In genomic region chr9:116140422-116140821, GRCm38 (mm10) we compare ENCODE assay signal across 33 mouse cellular contexts. TPM values are rescaled to one million over a fixed set of nuclear protein-coding genes. Genes with fewer than 3 reads are reported as not detected.
DNase-seq lines count a peak whose midpoint lies in the region; ATAC-seq and TF ChIP-seq lines count a peak whose summit lies in the region.
"Had no signal": no experiment of that assay in that cellular context is flagged by ENCODE, and none has a peak within 500 bp of the region (broad histone marks: within the 10 kb centered on the region; RNA-seq: fewer than 3 reads in every experiment).

No protein-coding gene starts in this region.

- H3K9me3 ChIP-seq in hindbrain, embryonic 13.5 days, result no peaks in the 10 kb centered on the region
- no peaks in the 10 kb centered on the region for H3K9me3 ChIP-seq in hindbrain, embryonic 14.5 days (ENCODE audit: control insufficient read depth, low read length)
- H3K9me3 ChIP-seq: embryonic facial prominence, embryonic 15.5 days; forebrain, embryonic 12.5 days; heart, embryonic 12.5 days; hindbrain, embryonic 12.5 days; liver, embryonic 13.5 days; megakaryocyte, embryonic 14.5 days; midbrain, embryonic 12.5 days; neural tube, embryonic 12.5 days had no signal

- no peak overlapping the region for H3K9ac ChIP-seq in hindbrain, embryonic 13.5 days
- no peak overlapping the region for H3K9ac ChIP-seq in hindbrain, embryonic 14.5 days
- H3K9ac ChIP-seq: embryonic facial prominence, embryonic 15.5 days; forebrain, embryonic 12.5 days; forebrain, postnatal 0 days; heart, embryonic 12.5 days; hindbrain, embryonic 12.5 days; liver, embryonic 13.5 days; midbrain, embryonic 12.5 days; neural tube, embryonic 12.5 days had no signal

- no peaks in the 10 kb centered on the region for H3K27me3 ChIP-seq in hindbrain, embryonic 13.5 days
- H3K27me3 ChIP-seq in hindbrain, embryonic 14.5 days (ENCODE audit: control insufficient read depth, insufficient read depth, low read length), result no peaks in the 10 kb centered on the region
- no peaks in the 10 kb centered on the region for H3K27me3 ChIP-seq in spleen, adult 2 months (ENCODE audit: control insufficient read depth, insufficient read depth, low read length)
- H3K27me3 ChIP-seq: embryonic facial prominence, embryonic 15.5 days; forebrain, embryonic 12.5 days; heart, embryonic 12.5 days; hindbrain, embryonic 12.5 days; liver, embryonic 13.5 days; midbrain, embryonic 12.5 days; neural tube, embryonic 12.5 days had no signal

- H3K4me3 ChIP-seq in gastrocnemius, adult 2 months, result no peak overlapping the region
- H3K4me3 ChIP-seq in hindbrain, embryonic 13.5 days, result no peak overlapping the region
- no peak overlapping the region for H3K4me3 ChIP-seq in hindbrain, embryonic 14.5 days (replicated peaks; ENCODE audit: low read length)
- no peak overlapping the region for H3K4me3 ChIP-seq in spleen, adult 2 months (ENCODE audit: extremely low read depth, insufficient read depth, insufficient read length)
- H3K4me3 ChIP-seq: embryonic facial prominence, embryonic 15.5 days; forebrain, embryonic 12.5 days; heart, embryonic 12.5 days; hindbrain, embryonic 12.5 days; liver, embryonic 13.5 days; megakaryocyte, embryonic 14.5 days; midbrain, embryonic 12.5 days; myocyte; neural tube, embryonic 12.5 days had no signal

- intact Hi-C loops in gastrocnemius, adult 2 months (cut with DNase I), result no loop called here

- 92% methylated on average over 6 of the region's 6 CpGs for WGBS in hindbrain, embryonic 13.5 days
- WGBS in hindbrain, embryonic 14.5 days, result 94% methylated on average over 6 of the region's 6 CpGs
- 95% methylated on average over 6 of the region's 6 CpGs for WGBS in spleen, adult 2 months

- peaks cover 31% of the 10 kb centered on the region for H3K4me1 ChIP-seq in hindbrain, embryonic 13.5 days (replicated peaks)
- peaks cover 14% of the 10 kb centered on the region for H3K4me1 ChIP-seq in hindbrain, embryonic 14.5 days (replicated peaks; ENCODE audit: control insufficient read depth, insufficient read depth, low read length)
- peaks cover 73% of the 10 kb centered on the region for H3K4me1 ChIP-seq in spleen, adult 2 months (ENCODE audit: control insufficient read depth, insufficient read depth, insufficient read length)

- peak overlapping the region; percentile 74 for H3K27ac ChIP-seq in gastrocnemius, adult 2 months
- H3K27ac ChIP-seq in hindbrain, embryonic 13.5 days, result peak overlapping the region; percentile 23; the same call in 1 of the 2 replicates
- H3K27ac ChIP-seq in hindbrain, embryonic 14.5 days, result no peak overlapping the region
- peak overlapping the region; percentile 18 for H3K27ac ChIP-seq in spleen, adult 2 months (ENCODE audit: insufficient read depth, low read length)
- H3K27ac ChIP-seq: embryonic facial prominence, embryonic 15.5 days; forebrain, embryonic 12.5 days; hindbrain, embryonic 12.5 days; liver, embryonic 13.5 days; midbrain, embryonic 12.5 days; neural tube, embryonic 12.5 days had no signal

- DNase-seq in gastrocnemius, adult 2 months, result no peak
- DNase-seq in gastrocnemius, postnatal 4 days (ENCODE audit: low spot score in 2 of 2), result no peak
- DNase-seq in hindbrain, embryonic 14.5 days (ENCODE audit: low spot score), result no peak
- DNase-seq in spleen, adult 2 months (ENCODE audit: low read depth in 1 of 2, low spot score in 2 of 2), result no peak
- no peak for DNase-seq in spleen, postnatal 4 days (ENCODE audit: low spot score in 2 of 2)
- no peak for DNase-seq in kidney, postnatal 10 days
- no peak for DNase-seq in c-Kit-positive CD71-positive TER-119-positive erythroid progenitor cells, embryonic 14.5 days (ENCODE audit: low spot score)
- DNase-seq: adrenal gland, adult 8-10 months; cerebellum, adult 11 months; cerebellum, adult 9-11 months; forebrain, postnatal 0 days; gastrocnemius, postnatal 10 days; heart, postnatal 14 days; kidney, adult 11 months; kidney, postnatal 36 days; liver, embryonic 13.5 days; lung, adult 18-20 months; lung, postnatal 36 days; right cerebral cortex, adult 18-20 months; spleen, adult 18-20 months; thymus, adult 2 months; thymus, postnatal 36 days had no signal

- no peak overlapping the region for H3K4me2 ChIP-seq in hindbrain, embryonic 13.5 days
- H3K4me2 ChIP-seq in hindbrain, embryonic 14.5 days (replicated peaks), result no peak overlapping the region
- H3K4me2 ChIP-seq: embryonic facial prominence, embryonic 15.5 days; forebrain, embryonic 12.5 days; heart, embryonic 12.5 days; hindbrain, embryonic 12.5 days; liver, embryonic 13.5 days; midbrain, embryonic 12.5 days; neural tube, embryonic 12.5 days had no signal

- no peak for ATAC-seq in hindbrain, embryonic 13.5 days (ENCODE audit: low FRiP score)
- no peak for ATAC-seq in hindbrain, embryonic 14.5 days (ENCODE audit: low FRiP score)
- ATAC-seq: forebrain, postnatal 0 days; inflammation-experienced regulatory T-cells, adult 6 months had no signal

- no peak for TF ChIP-seq CTCF in gastrocnemius, adult 2 months (IDR thresholded peaks at IDR 0.05)
- no peak for TF ChIP-seq CTCF in spleen, adult 2 months (IDR thresholded peaks at IDR 0.05; ENCODE audit: extremely low read depth, insufficient read depth, insufficient read length, insufficient replicate concordance)

- H3K36me3 ChIP-seq in hindbrain, embryonic 13.5 days, result no peaks in the 10 kb centered on the region
- no peaks in the 10 kb centered on the region for H3K36me3 ChIP-seq in hindbrain, embryonic 14.5 days (replicated peaks; ENCODE audit: control insufficient read depth, insufficient read depth)
- peaks cover 1% of the 10 kb centered on the region; the same call in 1 of the 2 replicates for H3K36me3 ChIP-seq in spleen, adult 2 months (ENCODE audit: control insufficient read depth, insufficient read depth, low read length)
- H3K36me3 ChIP-seq: embryonic facial prominence, embryonic 15.5 days; forebrain, embryonic 12.5 days; G1E; hindbrain, embryonic 12.5 days; liver, embryonic 13.5 days; midbrain, embryonic 12.5 days; neural tube, embryonic 12.5 days had no signal

- no peak for TF ChIP-seq POLR2A in spleen, adult 2 months (IDR thresholded peaks at IDR 0.05; ENCODE audit: low read depth, low read length)

RNA-seq across cellular contexts. Expression of gene Tgfbr2, which starts 34.7 kb away (rescaled TPM):
- total RNA-seq in gastrocnemius, adult 2 months (2021), result 10 to 100 TPM; 18.4 to 23.5 TPM
- 10 to 100 TPM; 69.6 to 71.1 TPM for total RNA-seq in gastrocnemius, postnatal 4 days (2021)
- polyA plus RNA-seq in hindbrain, embryonic 13.5 days (2015; fragmentation: Nextera tagmentation; extraction: Ambion mirVana), result 8.9 and 9.0 TPM in 2 replicates
- 10.9 and 11.4 TPM in 2 replicates for polyA plus RNA-seq in hindbrain, embryonic 14.5 days (2014; fragmentation: Nextera tagmentation; extraction: Ambion mirVana)
- 57.1 and 77.5 TPM in 2 replicates for polyA plus RNA-seq in spleen, adult 2 months (2012; rRNA removed)
- polyA plus RNA-seq: G1E had no signal
